Mouse (Mus musculus) kidney, postnatal 4 days (tissue): ENCODE measurements around the gene C130032M10Rik.

Source experiments
- DNase-seq, 2 experiments: peaks; one replicate each; pipeline ENCODE4 v3.0.0; 2021; ENCODE audit warnings: mixed read lengths in 2 of 2

The C130032M10Rik gene

DNA sequence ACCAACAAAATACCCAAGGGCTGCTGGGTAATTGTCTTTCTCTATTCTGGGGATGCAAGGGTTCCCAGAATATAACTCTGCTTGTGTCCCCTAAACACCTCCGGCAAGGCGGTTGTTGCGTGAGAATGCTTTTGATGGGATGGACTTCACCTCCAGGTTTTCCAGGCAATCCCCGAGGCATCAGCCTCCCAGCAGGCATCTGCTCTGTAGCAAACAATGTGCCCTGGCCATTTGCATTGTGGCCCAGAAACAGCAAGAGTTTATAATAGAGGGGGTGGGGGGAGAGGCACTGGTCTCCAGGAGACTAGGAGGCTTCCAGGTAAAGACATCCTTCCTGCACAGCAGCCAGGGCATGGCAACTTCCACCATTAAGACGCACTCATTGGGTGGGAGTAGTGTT, 33.6 kb downstream of the C130032M10Rik start:
- DNase-seq: no peak

DNA sequence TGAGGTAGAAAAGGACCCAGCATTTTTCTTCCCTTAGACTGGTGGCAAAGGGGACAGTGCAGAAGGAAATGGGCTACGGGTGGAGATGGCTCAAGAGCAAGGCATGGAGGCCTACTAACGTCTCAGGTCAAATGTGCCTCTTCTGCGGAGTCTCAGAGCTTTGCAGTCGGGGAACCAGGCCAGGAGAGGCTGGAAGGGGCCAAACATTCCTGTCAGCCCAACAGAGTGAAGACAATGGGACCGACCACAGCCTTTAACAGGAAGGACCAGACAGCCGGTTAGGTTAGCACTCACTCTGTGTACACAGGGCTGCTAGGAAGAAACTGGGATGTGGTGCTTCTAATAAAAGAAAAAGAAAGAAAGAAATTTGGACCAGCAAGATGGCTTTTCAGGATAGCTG, 34.5 kb downstream of the C130032M10Rik start:
- DNase-seq: no peak

DNA sequence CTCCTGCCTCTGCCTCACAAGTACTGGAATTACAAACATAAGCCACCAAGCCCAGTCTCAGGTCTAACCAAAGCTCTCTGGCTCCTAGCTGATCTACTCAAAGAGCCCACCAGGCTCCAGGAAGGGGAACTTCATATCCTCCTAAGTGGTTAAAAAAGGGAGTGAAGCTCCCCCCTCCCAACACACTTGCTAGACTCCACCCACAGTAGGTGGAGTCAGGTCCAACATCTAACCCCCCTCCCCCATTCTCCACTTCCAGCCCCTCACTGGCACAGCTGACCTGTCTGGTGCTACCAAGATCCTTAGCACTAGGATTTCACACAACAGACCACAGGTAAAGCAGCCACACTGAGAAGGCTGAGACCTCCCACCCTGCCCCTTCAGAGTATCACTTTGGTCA, 38.3 kb downstream of the C130032M10Rik start:
- DNase-seq: no peak

DNA sequence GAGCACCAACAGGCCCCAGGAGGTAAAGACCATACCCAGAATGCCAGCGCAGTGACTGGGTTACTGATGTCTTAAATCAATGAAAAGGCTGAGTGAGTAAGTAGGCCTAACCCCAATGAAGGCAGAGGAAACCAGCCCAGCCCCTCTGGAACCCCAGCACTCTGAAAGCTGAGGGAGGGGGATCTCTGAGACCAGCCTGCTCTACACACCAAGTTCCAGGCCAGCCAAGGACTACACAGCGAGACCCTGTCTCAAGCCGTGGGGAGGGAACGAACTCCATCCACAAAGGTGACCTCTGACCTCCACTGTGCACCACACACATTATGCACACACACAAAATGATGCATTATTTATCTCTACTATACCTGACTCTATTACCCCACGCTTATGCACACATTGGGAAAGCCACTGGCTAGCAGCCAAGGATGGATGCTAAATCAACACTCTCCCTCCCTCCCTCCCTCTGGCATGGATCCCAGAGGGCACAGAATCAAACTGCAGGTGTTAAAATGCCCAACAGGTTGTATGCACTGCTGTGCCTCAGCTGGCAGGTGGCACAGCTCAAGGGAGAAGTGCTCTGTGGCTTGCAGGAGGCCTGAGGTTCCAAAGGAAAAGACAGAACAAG, 39.0 kb downstream of the C130032M10Rik start:
- peak in 1 of 2 experiments; percentile 60 for DNase-seq

GRCm38 (mm10) chr9:114556276-114556855, 40.9 kb downstream of the C130032M10Rik start:
- DNase-seq: no peak

DNA sequence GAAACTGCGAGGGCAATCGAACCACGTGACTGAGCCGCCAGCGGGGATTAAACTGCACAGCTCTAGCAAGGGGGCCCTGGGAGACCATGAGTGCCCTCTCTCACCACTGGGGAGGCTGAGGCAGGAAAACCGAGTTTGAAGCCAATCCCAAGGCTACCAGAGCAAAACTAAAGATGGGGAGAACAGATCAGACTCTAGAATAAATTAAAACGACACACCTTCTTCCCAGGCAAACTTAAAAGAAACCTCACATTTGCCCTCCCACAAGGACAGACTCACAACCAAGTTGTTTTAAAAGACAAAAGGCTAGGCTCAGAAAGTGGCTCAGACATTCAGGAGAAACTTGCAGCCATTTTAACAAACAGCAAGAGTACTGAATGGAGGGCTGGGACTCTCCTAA, 41.6 kb downstream of the C130032M10Rik start:
- DNase-seq: no peak

- no peak for DNase-seq
Observed at GRCm38 (mm10) chr9:114560141-114560540, 44.6 kb downstream of the C130032M10Rik start.

DNA sequence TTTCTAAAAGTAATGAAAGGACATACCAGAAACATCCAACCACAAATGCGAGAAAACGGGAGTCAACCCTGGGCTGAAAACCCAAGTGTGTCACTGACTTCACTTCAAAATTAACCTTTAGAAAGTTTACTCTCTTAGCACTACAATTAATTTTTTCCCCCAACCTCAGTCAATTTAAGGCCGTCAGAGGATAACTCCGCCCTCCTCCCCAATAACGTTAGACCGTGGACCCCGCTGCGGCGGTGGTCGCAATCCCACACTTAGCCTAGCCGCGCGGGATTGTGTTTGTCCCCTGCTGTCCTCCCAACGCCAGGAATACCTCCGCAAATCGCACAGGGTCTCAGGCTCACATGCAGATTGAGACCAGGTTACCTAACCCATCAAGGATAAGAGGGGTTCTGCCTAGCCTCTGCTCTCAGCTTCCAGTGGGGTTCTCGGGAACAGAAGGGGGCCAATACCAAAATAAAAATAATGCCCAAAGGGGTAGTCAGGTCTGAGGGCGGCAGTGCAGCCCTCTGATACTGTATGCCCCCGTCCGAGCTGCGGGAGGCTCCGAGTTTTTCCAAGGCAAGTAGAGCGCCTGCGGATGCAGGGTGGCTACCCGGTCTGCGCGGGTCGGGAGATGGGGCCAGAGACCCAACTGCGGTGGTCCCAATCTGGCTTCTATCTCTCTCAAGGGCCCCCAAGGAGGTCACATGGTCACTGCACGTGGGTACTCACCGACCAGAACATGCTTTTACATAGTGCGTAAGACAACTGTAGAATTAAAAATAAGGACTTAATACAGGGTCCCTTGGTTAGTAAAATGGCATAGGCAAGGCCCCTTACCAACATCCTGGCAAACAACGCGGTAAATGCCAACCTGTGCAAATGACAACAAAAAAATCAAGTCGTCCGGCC, 45.5 kb downstream of the C130032M10Rik start:
- no peak for DNase-seq

GRCm38 (mm10) chr9:114561671-114561971, 46.1 kb downstream of the C130032M10Rik start:
- DNase-seq: no peak

DNA sequence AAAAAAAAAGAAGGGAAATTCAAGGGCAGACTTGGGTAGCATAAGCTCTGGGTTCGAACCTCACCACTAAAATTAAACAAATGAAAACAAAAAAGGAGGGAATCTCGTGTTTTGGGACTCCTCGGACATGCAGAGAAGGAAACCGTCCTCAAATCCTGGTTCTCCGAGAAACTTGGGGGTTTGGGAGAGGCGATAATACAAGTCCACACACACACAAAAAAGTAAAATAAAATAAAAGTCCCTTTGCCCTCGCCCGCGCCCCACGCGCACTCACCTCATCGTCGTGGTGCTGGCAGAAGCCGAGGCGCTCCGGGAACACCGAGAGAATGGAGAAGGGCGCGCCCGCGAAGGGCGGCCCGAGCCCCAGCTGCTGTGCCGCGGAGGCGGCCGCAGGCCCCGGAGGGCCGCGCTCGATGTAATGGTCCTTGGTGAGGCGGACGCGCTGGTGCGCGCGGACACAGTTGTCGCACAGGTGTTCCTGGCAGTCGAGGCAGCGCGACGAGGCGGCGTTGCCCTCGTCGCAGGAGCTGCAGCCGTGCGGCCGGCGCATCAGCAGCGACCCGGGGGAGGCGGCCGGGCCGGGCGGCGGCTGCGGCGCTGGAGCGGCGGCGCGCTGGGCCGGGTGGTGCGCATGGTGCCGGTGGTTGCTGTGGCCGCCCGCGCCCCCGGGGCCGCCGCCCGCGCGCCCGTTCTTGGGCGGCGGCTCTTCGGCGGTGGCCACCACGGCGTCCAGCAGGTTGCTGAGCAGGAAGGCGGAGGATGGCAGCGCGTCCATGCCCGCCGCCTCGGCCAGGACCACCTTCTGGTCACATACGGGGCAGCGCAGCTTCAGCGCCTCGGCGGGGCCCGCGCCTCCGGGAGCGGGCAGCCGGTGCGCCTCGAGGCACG, 46.8 kb downstream of the C130032M10Rik start:
- peak in 1 of 2 experiments; percentile 49 for DNase-seq

DNA sequence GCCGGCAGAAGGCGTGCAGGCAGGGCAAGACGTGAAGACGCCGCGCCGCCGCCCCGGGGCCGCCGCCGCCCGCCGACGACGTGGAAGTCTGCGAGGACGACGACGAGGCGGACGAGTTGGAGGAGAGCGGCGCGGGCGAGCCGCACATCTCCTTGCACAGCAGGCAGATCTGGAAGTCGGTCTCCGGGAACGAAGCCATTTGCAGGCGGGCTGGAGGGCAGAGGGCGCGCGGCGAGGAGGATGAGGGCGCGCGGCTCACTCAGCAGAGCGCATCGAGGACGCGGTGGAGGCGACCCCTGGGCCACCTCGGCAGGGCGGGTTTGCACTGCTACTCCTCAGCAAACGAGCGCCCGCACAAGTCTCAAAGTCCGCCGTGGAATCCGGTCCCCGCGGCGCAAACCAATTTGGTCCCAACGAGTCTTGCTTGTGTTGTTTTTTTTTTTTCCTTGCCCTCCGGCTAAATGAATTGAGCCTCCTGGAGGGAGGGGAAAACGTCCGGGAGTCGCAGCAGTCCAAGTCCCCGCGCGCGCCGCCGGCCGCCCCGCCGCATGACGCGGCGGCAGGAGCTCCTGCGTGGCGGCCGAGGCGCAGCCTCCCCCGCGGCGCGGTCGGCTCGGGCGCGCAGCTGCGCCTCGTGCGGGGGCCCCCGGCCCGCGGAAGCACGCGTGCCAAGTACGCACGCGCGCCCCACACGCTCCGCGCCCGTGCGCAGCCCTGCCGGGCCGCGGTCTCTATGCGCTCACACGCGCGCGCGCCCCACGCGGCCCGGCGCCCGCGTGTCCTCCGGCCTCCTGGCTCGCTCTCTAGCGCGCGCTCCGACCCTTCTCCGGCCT, 47.6 kb downstream of the C130032M10Rik start:
- DNase-seq: peak; percentile 53 to 59

GRCm38 (mm10) chr9:114563761-114564606, 48.5 kb downstream of the C130032M10Rik start, which contains the start of gene Trim71:
Gene Trim71 (minus strand): TSS chr9:114564369.
- DNase-seq: peak; percentile 58 to 72

DNA sequence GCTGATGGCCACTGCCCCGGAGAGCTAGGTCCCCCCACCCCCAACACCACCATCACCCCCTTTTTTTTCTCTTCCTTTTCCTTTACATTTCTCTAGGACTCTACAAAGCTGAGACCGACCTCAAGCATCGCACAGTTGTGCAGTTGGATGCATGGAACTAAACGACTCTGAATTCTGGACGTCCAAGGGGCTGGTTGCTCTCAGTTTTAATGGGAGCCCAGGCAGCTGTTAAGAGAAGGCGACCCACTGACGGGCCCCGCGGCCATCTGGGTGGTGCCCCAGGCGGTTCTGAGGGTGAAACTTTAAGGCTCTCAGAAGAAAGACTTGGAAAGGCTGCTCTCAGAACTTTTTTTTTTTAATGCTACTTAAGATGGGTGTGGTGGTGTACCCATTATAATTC, 49.2 kb downstream of the C130032M10Rik start:
- DNase-seq: peak in 1 of 2 experiments; percentile 35
